Mouse (Mus musculus): Measurements from ENCODE around the gene Sp3. TPM values are rescaled to one million over a fixed set of nuclear protein-coding genes. Genes with fewer than 3 reads are reported as not detected.
"Not testable (repeated sequence)": the region's sequence is repeated elsewhere in the genome, so short reads cannot be mapped to it uniquely, and the experiment has no call there.

Sp3 gene
- total RNA-seq, 2 experiments from 2014 or later = 34.9 to 37.6 TPM

- intact Hi-C loops (cut with DNase I) = loop anchor here (2.0 kb wide), 1 partner anchor 15 kb away; the partner anchor contains the start of gene Sp3
- DNase-seq = peak; percentile 64 to 66
Measured at GRCm38 (mm10) chr2:72995346-72996097, 15.3 kb upstream of the Sp3 start.

GRCm38 (mm10) chr2:72994165-72994564 is 13.9 kb upstream of the Sp3 start:
- DNase-seq = no peak
- intact Hi-C loops (cut with DNase I) = no loop called here

GRCm38 (mm10) chr2:72992497-72992896 is 12.3 kb upstream of the Sp3 start:
- intact Hi-C loops (cut with DNase I) = no loop called here
- no peak for DNase-seq

- DNase-seq = not testable (repeated sequence)
- intact Hi-C loops (cut with DNase I) = loop anchor here (10.0 kb wide), 1 partner anchor 226 kb away; the partner anchor contains the start of gene Ola1
Measured at GRCm38 (mm10) chr2:72988945-72989344, 8.7 kb upstream of the Sp3 start.

GRCm38 (mm10) chr2:72986616-72987015 is 6.4 kb upstream of the Sp3 start, which contains the start of gene Gm11084:
Gene Gm11084 (minus strand): TSS chr2:72986716.
- no peak for DNase-seq
- intact Hi-C loops (cut with DNase I) = loop anchor here (10.0 kb wide), 1 partner anchor 228 kb away; the partner anchor contains the start of gene Ola1

- intact Hi-C loops (cut with DNase I) = loop anchor here (10.0 kb wide), 1 partner anchor 229 kb away; the partner anchor contains the start of gene Ola1
- no peak for DNase-seq
Measured at GRCm38 (mm10) chr2:72985516-72985915, 5.3 kb upstream of the Sp3 start.

GRCm38 (mm10) chr2:72984806-72985205 is 4.6 kb upstream of the Sp3 start:
- intact Hi-C loops (cut with DNase I) = loop anchor here (5.0 to 10.0 kb wide), 2 partner anchors 62 to 230 kb away; partner anchors contain the start of gene Ola1
- DNase-seq = no peak

- intact Hi-C loops (cut with DNase I) = loop anchor here (5.0 to 10.0 kb wide), 2 partner anchors 64 to 232 kb away; partner anchors contain the start of gene Ola1
Measured at GRCm38 (mm10) chr2:72983211-72983610, 3.0 kb upstream of the Sp3 start.

GRCm38 (mm10) chr2:72982110-72982785 is 2.0 kb upstream of the Sp3 start:
- intact Hi-C loops (cut with DNase I) = loop anchor here (5.0 to 10.0 kb wide), 2 partner anchors 65 to 233 kb away; partner anchors contain the start of gene Ola1
- no peak for DNase-seq

More at GRCm38 (mm10) chr2:72983211-72983610, 3.0 kb upstream of the Sp3 start:
- no peak for DNase-seq

GRCm38 (mm10) chr2:72981441-72982109 is 1.3 kb upstream of the Sp3 start:
- DNase-seq = no peak
- intact Hi-C loops (cut with DNase I) = loop anchor here (2.0 to 10.0 kb wide), 4 partner anchors 15 to 233 kb away; partner anchors contain the start of gene Ola1

- DNase-seq = no peak
- intact Hi-C loops (cut with DNase I) = loop anchor here (2.0 to 10.0 kb wide), 4 partner anchors 16 to 234 kb away; partner anchors contain the start of gene Ola1
Measured at GRCm38 (mm10) chr2:72981075-72981420, 802 bp upstream of the Sp3 start.

GRCm38 (mm10) chr2:72979659-72980071 is 581 bp downstream of the Sp3 start:
- intact Hi-C loops (cut with DNase I) = loop anchor here (1.0 to 10.0 kb wide), 9 partner anchors 17 to 465 kb away; partner anchors contain the start of gene Ola1
- DNase-seq = peak; percentile 80 to 82

GRCm38 (mm10) chr2:72978901-72979658 is 1.2 kb downstream of the Sp3 start:
- intact Hi-C loops (cut with DNase I) = loop anchor here (1.0 to 10.0 kb wide), 5 partner anchors 24 to 464 kb away; no protein-coding TSS in a partner anchor
- DNase-seq = peak; percentile 83 to 93

- intact Hi-C loops (cut with DNase I) = loop anchor here (5.0 to 10.0 kb wide), 4 partner anchors 226 to 464 kb away; no protein-coding TSS in a partner anchor
- no peak for DNase-seq
Measured at GRCm38 (mm10) chr2:72978473-72978872, 1.8 kb downstream of the Sp3 start.

GRCm38 (mm10) chr2:72977272-72977671 is 3.0 kb downstream of the Sp3 start:
- intact Hi-C loops (cut with DNase I) = loop anchor here (5.0 to 10.0 kb wide), 4 partner anchors 225 to 462 kb away; no protein-coding TSS in a partner anchor
- DNase-seq = no peak

- intact Hi-C loops (cut with DNase I) = loop anchor here (5.0 to 10.0 kb wide), 4 partner anchors 224 to 461 kb away; no protein-coding TSS in a partner anchor
- DNase-seq = no peak
Measured at GRCm38 (mm10) chr2:72976036-72976435, 4.2 kb downstream of the Sp3 start.

- intact Hi-C loops (cut with DNase I) = loop anchor here (10.0 kb wide), 1 partner anchor 456 kb away; no protein-coding TSS in a partner anchor
- DNase-seq = no peak
Measured at GRCm38 (mm10) chr2:72970831-72971230, 9.4 kb downstream of the Sp3 start.

- intact Hi-C loops (cut with DNase I) = loop anchor here (10.0 kb wide), 1 partner anchor 456 kb away; no protein-coding TSS in a partner anchor
- DNase-seq = no peak
Measured at GRCm38 (mm10) chr2:72970302-72970701, 9.9 kb downstream of the Sp3 start.

- intact Hi-C loops (cut with DNase I) = no loop called here
- no peak for DNase-seq
Measured at GRCm38 (mm10) chr2:72968536-72968935, 11.7 kb downstream of the Sp3 start.
